33 mouse cellular contexts compared by ENCODE assay signal in genomic region chr15:101385064-101385463, GRCm38 (mm10). TPM values are rescaled to one million over a fixed set of nuclear protein-coding genes. Genes with fewer than 3 reads are reported as not detected.
DNase-seq lines count a peak whose midpoint lies in the region; ATAC-seq lines count a peak whose summit lies in the region.
"Had no signal": no experiment of that assay in that cellular context is flagged by ENCODE, and none has a peak within 500 bp of the region (broad histone marks: within the 10 kb centered on the region; RNA-seq: fewer than 3 reads in every experiment).

No protein-coding gene starts in this region.

- H3K4me1 ChIP-seq in midbrain, embryonic 14.5 days (ENCODE audit: control insufficient read depth, insufficient read depth, low read length): no peaks in the 10 kb centered on the region
- H3K4me1 ChIP-seq: forebrain, embryonic 13.5 days; hindbrain, embryonic 12.5 days; liver, embryonic 13.5 days; neural tube, embryonic 15.5 days had no signal

- no peak overlapping the region for H3K4me3 ChIP-seq in midbrain, embryonic 14.5 days (replicated peaks; ENCODE audit: low read depth, low read length)
- H3K4me3 ChIP-seq: forebrain, embryonic 13.5 days; hindbrain, embryonic 12.5 days; intestine, embryonic 15.5 days; limb, embryonic 10.5 days; limb, embryonic 15.5 days; liver, embryonic 13.5 days; midbrain, embryonic 12.5 days; neural tube, embryonic 15.5 days had no signal

- ATAC-seq in frontal cortex, adult (ENCODE audit: low TSS enrichment): peak; percentile 46; the same call in 1 of the 2 replicates
- ATAC-seq in midbrain, embryonic 14.5 days (ENCODE audit: low FRiP score, low TSS enrichment): no peak
- ATAC-seq: forebrain, embryonic 13.5 days; hindbrain, postnatal 0 days; intestine, embryonic 15.5 days had no signal

- H3K9me3 ChIP-seq in midbrain, embryonic 14.5 days (ENCODE audit: control insufficient read depth, low read length): no peaks in the 10 kb centered on the region
- H3K9me3 ChIP-seq: forebrain, embryonic 13.5 days; hindbrain, embryonic 12.5 days; intestine, embryonic 15.5 days; limb, embryonic 10.5 days; limb, embryonic 15.5 days; liver, embryonic 13.5 days; midbrain, embryonic 12.5 days; neural tube, embryonic 15.5 days had no signal

- 91% methylated on average over 6 of the region's 6 CpGs for WGBS in midbrain, embryonic 14.5 days

- no peaks in the 10 kb centered on the region for H3K27me3 ChIP-seq in midbrain, embryonic 14.5 days (ENCODE audit: control insufficient read depth, insufficient read depth, low read length)
- H3K27me3 ChIP-seq: forebrain, embryonic 13.5 days; intestine, embryonic 15.5 days; limb, embryonic 15.5 days; liver, embryonic 13.5 days; midbrain, embryonic 12.5 days; neural tube, embryonic 15.5 days had no signal

- no peaks in the 10 kb centered on the region for H3K36me3 ChIP-seq in midbrain, embryonic 14.5 days (ENCODE audit: control insufficient read depth, insufficient read depth, low read length)
- H3K36me3 ChIP-seq: hindbrain, embryonic 12.5 days; intestine, embryonic 15.5 days; limb, embryonic 10.5 days; limb, embryonic 15.5 days; liver, embryonic 13.5 days; midbrain, embryonic 12.5 days; neural tube, embryonic 15.5 days had no signal

- H3K4me2 ChIP-seq in midbrain, embryonic 14.5 days (ENCODE audit: low read length): no peak overlapping the region
- H3K4me2 ChIP-seq: forebrain, embryonic 13.5 days; heart, embryonic 11.5 days; hindbrain, embryonic 12.5 days; intestine, embryonic 15.5 days; limb, embryonic 15.5 days; liver, embryonic 13.5 days; midbrain, embryonic 12.5 days; neural tube, embryonic 15.5 days had no signal

- no peak overlapping the region for H3K9ac ChIP-seq in midbrain, embryonic 14.5 days (replicated peaks; ENCODE audit: low read length)
- H3K9ac ChIP-seq: forebrain, embryonic 13.5 days; hindbrain, embryonic 12.5 days; intestine, embryonic 15.5 days; limb, embryonic 15.5 days; liver, embryonic 13.5 days; midbrain, embryonic 12.5 days; neural tube, embryonic 15.5 days had no signal

- H3K27ac ChIP-seq in midbrain, embryonic 14.5 days (replicated peaks; ENCODE audit: low read depth, low read length): no peak overlapping the region
- H3K27ac ChIP-seq: forebrain, embryonic 13.5 days; hindbrain, embryonic 12.5 days; hindbrain, postnatal 0 days; intestine, embryonic 15.5 days; limb, embryonic 10.5 days; limb, embryonic 15.5 days; liver, embryonic 13.5 days; midbrain, embryonic 12.5 days; neural tube, embryonic 15.5 days; stomach, postnatal 0 days had no signal

- no peak for DNase-seq in frontal cortex, postnatal 10 days (ENCODE audit: low spot score in 2 of 2)
- DNase-seq in right cerebral cortex, postnatal 25 days: peak; percentile 23
- DNase-seq in right cerebral cortex, postnatal 36 days (ENCODE audit: low spot score in 2 of 2): no peak
- DNase-seq in gastrocnemius, postnatal 10 days: peak; percentile 51
- DNase-seq in skeletal muscle tissue, adult 2 months (ENCODE audit: low read depth, low spot score): peak; percentile 84
- no peak for DNase-seq in kidney, adult 9 months
- DNase-seq in midbrain, embryonic 14.5 days: no peak
- DNase-seq: adrenal gland, adult 8-10 months; cerebellum, adult 18-20 months; heart, postnatal 36 days; kidney, adult 2 months; kidney, postnatal 10 days; liver, embryonic 13.5 days; retina, postnatal 1 day; right cerebral cortex, postnatal 14 days; thymus, adult 18-20 months; thymus, postnatal 36 days had no signal

RNA-seq across cellular contexts. Expression of gene Krt80, which starts 15.1 kb away (rescaled TPM):
- total RNA-seq in gastrocnemius, postnatal 10 days (2021): 1 to 10 TPM in 1 of 2 experiments, under 1 TPM in 1; 0.66 to 1.4 TPM
- not detected in 2 replicates for polyA plus RNA-seq in midbrain, embryonic 14.5 days (2014; fragmentation: Nextera tagmentation; extraction: Ambion mirVana)
- polyA plus RNA-seq: embryonic facial prominence, embryonic 11.5 days had no signal

RNA-seq across cellular contexts. Expression of gene Krt7, which starts 25.8 kb away (rescaled TPM):
- total RNA-seq in gastrocnemius, postnatal 10 days (2021): under 1 TPM in 1 of 2 experiments, not detected in 1; 0.45 TPM
- polyA plus RNA-seq in midbrain, embryonic 14.5 days (2014; fragmentation: Nextera tagmentation; extraction: Ambion mirVana): 0.12 and 0.24 TPM in 2 replicates
- total RNA-seq: left cerebral cortex, postnatal 10 days had no signal

RNA-seq across cellular contexts. Expression of gene Krt87, which starts 53.5 kb away (rescaled TPM):
- total RNA-seq in gastrocnemius, postnatal 10 days (2021): under 1 TPM; 0.11 to 0.12 TPM
- polyA plus RNA-seq in midbrain, embryonic 14.5 days (2014; fragmentation: Nextera tagmentation; extraction: Ambion mirVana): 0.09 and 0.26 TPM in 2 replicates
- total RNA-seq: heart, postnatal 36 days; megakaryocyte, adult 5-6 weeks; monocyte, adult 5-6 weeks had no signal
- polyA plus RNA-seq: forebrain, embryonic 13.5 days; heart, embryonic 11.5 days; kidney, adult 2 months; limb, embryonic 10.5 days; liver, embryonic 13.5 days; spleen, adult 2 months had no signal

Comparison
In these comparisons a context has a peak if more than half of its experiments do, and no peak if none do; other contexts are left out.
1. DNase-seq: peak in right cerebral cortex, postnatal 25 days (single experiment), gastrocnemius, postnatal 10 days (single experiment) and skeletal muscle tissue, adult 2 months (single experiment); none in frontal cortex, postnatal 10 days (0 of 2), right cerebral cortex, postnatal 36 days (0 of 2), kidney, adult 9 months (single experiment) and midbrain, embryonic 14.5 days (single experiment).